Mouse (Mus musculus): ENCODE measurements around the gene Myadml2. TPM values are rescaled to one million over a fixed set of nuclear protein-coding genes. Genes with fewer than 3 reads are reported as not detected.

Gene Myadml2
- total and polyA plus RNA-seq, 3 experiments: 0.68 TPM; not detected in 2

- dilution Hi-C loops (cut with MboI; ENCODE audit: extremely low pct_ligation_motif_present, extremely low pct_unique_long_range_greater_than_20kb, low sequenced_read_pairs) (no loop called here), in situ Hi-C loops (cut with MboI; ENCODE audit: low pct_ligation_motif_present, low pct_unique_long_range_greater_than_20kb, low sequenced_read_pairs) (no loop called here)
- no peak overlapping the region for H3K4me3 ChIP-seq (replicated peaks in 1 of 3; ENCODE audit: low read depth in 2 of 3, low read length in 2 of 3, poor library complexity in 1 of 3)
- no peaks in the 10 kb centered on the region for H3K27me3 ChIP-seq (replicated peaks)
- H3K79me2 ChIP-seq (replicated peaks; ENCODE audit: control insufficient read depth, extremely low read depth, insufficient read depth, poor library complexity, severe bottlenecking): peaks cover 25% of the 10 kb centered on the region
- H3K9me3 ChIP-seq (replicated peaks; ENCODE audit: low read length): no peaks in the 10 kb centered on the region
- H3K4me1 ChIP-seq (ENCODE audit: control insufficient read depth in 1 of 2, insufficient read depth in 2 of 2): peaks cover 8 to 34% of the 10 kb centered on the region in 2 experiments
- DNase-seq (ENCODE audit: extremely low read depth): no peak
- H3K36me3 ChIP-seq (replicated peaks in 1 of 2; ENCODE audit: control insufficient read depth in 1 of 2, insufficient read depth in 1 of 2, low read length in 1 of 2): peaks cover 0 to 25% of the 10 kb centered on the region in 2 experiments
- TF ChIP-seq ETS1 (conservative IDR thresholded peaks at IDR 0.05; ENCODE audit: low read depth, low read length): no peak
- no peak for TF ChIP-seq EP300 (IDR thresholded peaks at IDR 0.05; ENCODE audit: low read length)
- no peak for TF ChIP-seq POLR2AphosphoS2 (IDR thresholded peaks at IDR 0.05; ENCODE audit: low read depth, low read length)
- no peak for TF ChIP-seq RAD21 (IDR thresholded peaks at IDR 0.05; ENCODE audit: low read depth, low read length)
- no peak for TF ChIP-seq CHD2 (IDR thresholded peaks at IDR 0.05; ENCODE audit: low read length)
- no peak for TF ChIP-seq RCOR1 (conservative IDR thresholded peaks at IDR 0.05; ENCODE audit: low read depth, low read length)
- no peak for TF ChIP-seq ZNF384 (IDR thresholded peaks at IDR 0.05; ENCODE audit: low read depth, low read length)
- no peak for TF ChIP-seq MXI1 (IDR thresholded peaks at IDR 0.05; ENCODE audit: low read depth, low read length)
- no peak for TF ChIP-seq IRF4 (IDR thresholded peaks at IDR 0.05; ENCODE audit: low read depth, low read length)
- TF ChIP-seq JUND (conservative IDR thresholded peaks at IDR 0.05; ENCODE audit: low read depth, low read length): no peak
- TF ChIP-seq CHD1 (IDR thresholded peaks at IDR 0.05; ENCODE audit: low read depth, low read length): no peak
- no peak for TF ChIP-seq UBTF (IDR thresholded peaks at IDR 0.05; ENCODE audit: low read depth, low read length)
- no peak for TF ChIP-seq USF1 (IDR thresholded peaks at IDR 0.05; ENCODE audit: low read depth, low read length)
- no peak for TF ChIP-seq ELF1 (IDR thresholded peaks at IDR 0.05; ENCODE audit: low read depth, low read length)
- TF ChIP-seq HCFC1 (IDR thresholded peaks at IDR 0.05; ENCODE audit: low read depth, low read length): no peak
- no peak for TF ChIP-seq MAFK (IDR thresholded peaks at IDR 0.05; ENCODE audit: insufficient replicate concordance, low read length)
- no peak overlapping the region for H3K9ac ChIP-seq (ENCODE audit: insufficient read depth, low read depth)
- no peak overlapping the region for H3K4me2 ChIP-seq (ENCODE audit: insufficient read depth, low read depth, poor library complexity, severe bottlenecking)
- H3K27ac ChIP-seq (ENCODE audit: insufficient read depth, low read depth): no peak overlapping the region
Measured at GRCm38 (mm10) chr11:120634810-120635209, 13.1 kb downstream of the Myadml2 start.

- H3K9ac ChIP-seq (ENCODE audit: insufficient read depth, low read depth): peak within 1 kb of the TSS; percentile 96
- peaks cover 19 to 41% of the 10 kb centered on the region in 2 experiments for H3K4me1 ChIP-seq (ENCODE audit: control insufficient read depth in 1 of 2, insufficient read depth in 2 of 2)
- peaks cover 9 to 25% of the 10 kb centered on the region in 2 experiments for H3K36me3 ChIP-seq (replicated peaks in 1 of 2; ENCODE audit: control insufficient read depth in 1 of 2, insufficient read depth in 1 of 2, low read length in 1 of 2)
- H3K4me3 ChIP-seq (replicated peaks in 1 of 3; ENCODE audit: low read depth in 2 of 3, low read length in 2 of 3, poor library complexity in 1 of 3): peak within 1 kb of the TSS; percentile 74 to 93 (median 83)
- peak within 1 kb of the TSS; percentile 71 for H3K27ac ChIP-seq (ENCODE audit: insufficient read depth, low read depth)
- no peaks in the 10 kb centered on the region for H3K9me3 ChIP-seq (replicated peaks; ENCODE audit: low read length)
- peaks cover 36% of the 10 kb centered on the region for H3K79me2 ChIP-seq (replicated peaks; ENCODE audit: control insufficient read depth, extremely low read depth, insufficient read depth, poor library complexity, severe bottlenecking)
- in situ Hi-C loops (cut with MboI; ENCODE audit: low pct_ligation_motif_present, low pct_unique_long_range_greater_than_20kb, low sequenced_read_pairs): no loop called here
- H3K27me3 ChIP-seq (replicated peaks): no peaks in the 10 kb centered on the region
- peak within 1 kb of the TSS; percentile 87 for H3K4me2 ChIP-seq (ENCODE audit: insufficient read depth, low read depth, poor library complexity, severe bottlenecking)
- dilution Hi-C loops (cut with MboI; ENCODE audit: extremely low pct_ligation_motif_present, extremely low pct_unique_long_range_greater_than_20kb, low sequenced_read_pairs): no loop called here
- DNase-seq (ENCODE audit: extremely low read depth): peak; percentile 98
- TF ChIP-seq MXI1 (IDR thresholded peaks at IDR 0.05; ENCODE audit: low read depth, low read length) (peak; percentile 99), RAD21 (IDR thresholded peaks at IDR 0.05; ENCODE audit: low read depth, low read length) (no peak), MAFK (IDR thresholded peaks at IDR 0.05; ENCODE audit: insufficient replicate concordance, low read length) (no peak), SIN3A (IDR thresholded peaks at IDR 0.05; ENCODE audit: low read length) (peak; percentile 81; the same call in 1 of the 2 replicates), IRF4 (IDR thresholded peaks at IDR 0.05; ENCODE audit: low read depth, low read length) (no peak; the same call in 1 of the 2 replicates), JUND (conservative IDR thresholded peaks at IDR 0.05; ENCODE audit: low read depth, low read length) (no peak), NELFE (IDR thresholded peaks at IDR 0.05; ENCODE audit: low read depth, low read length) (peak; percentile 74), HCFC1 (IDR thresholded peaks at IDR 0.05; ENCODE audit: low read depth, low read length) (peak; percentile 67), CHD2 (IDR thresholded peaks at IDR 0.05; ENCODE audit: low read length) (peak; percentile 98), E2F4 (IDR thresholded peaks at IDR 0.05; ENCODE audit: insufficient replicate concordance, low read depth, low read length) (peak; percentile 58; the same call in 1 of the 2 replicates), UBTF (IDR thresholded peaks at IDR 0.05; ENCODE audit: low read depth, low read length) (no peak), MEF2A (IDR thresholded peaks at IDR 0.05; ENCODE audit: borderline replicate concordance, low read depth, low read length) (0 out of 2 replicates have a peak, but pooled peaks have one; percentile 18), ELF1 (IDR thresholded peaks at IDR 0.05; ENCODE audit: low read depth, low read length) (peak; percentile 16), RCOR1 (conservative IDR thresholded peaks at IDR 0.05; ENCODE audit: low read depth, low read length) (0 out of 2 replicates have a peak, but pooled peaks have one; percentile 27), CHD1 (IDR thresholded peaks at IDR 0.05; ENCODE audit: low read depth, low read length) (no peak), JUN (IDR thresholded peaks at IDR 0.05; ENCODE audit: insufficient read depth, low read depth, low read length) (no peak), ETS1 (conservative IDR thresholded peaks at IDR 0.05; ENCODE audit: low read depth, low read length) (no peak; the same call in none of the 2 replicates), BHLHE40 (IDR thresholded peaks at IDR 0.05; ENCODE audit: low read depth, low read length) (peak; percentile 85), ZKSCAN1 (IDR thresholded peaks at IDR 0.05; ENCODE audit: borderline replicate concordance, low read depth, low read length) (no peak), ZC3H11A (IDR thresholded peaks at IDR 0.05; ENCODE audit: low read depth, low read length) (no peak), ZMIZ1 (IDR thresholded peaks at IDR 0.05; ENCODE audit: low read depth, low read length) (no peak), USF2 (conservative IDR thresholded peaks at IDR 0.05; ENCODE audit: low read depth, low read length) (peak; percentile 93), ZNF384 (IDR thresholded peaks at IDR 0.05; ENCODE audit: low read depth, low read length) (no peak), POLR2A (IDR thresholded peaks at IDR 0.05; ENCODE audit: low read depth, low read length) (peak; percentile 90)
Measured at GRCm38 (mm10) chr11:120633520-120634343, 14.2 kb downstream of the Myadml2 start, which contains the start of gene Mafg. Gene Mafg (minus strand): TSS chr11:120633600.
